Mouse (Mus musculus) lung, postnatal 0 days (tissue): ENCODE measurements around the gene H2al1a.

Experiments used
- CTCF ChIP-seq: IDR thresholded peaks from 2 replicates; pipeline ENCODE4 v1.5.1; 2016; ENCODE audit warnings: antibody characterized with exemption, mild to moderate bottlenecking
- EP300 ChIP-seq: IDR thresholded peaks from 2 replicates; pipeline ENCODE4 v1.6.1; 2016; ENCODE audit warnings: antibody characterized with exemption, mild to moderate bottlenecking, control low read depth

DNA sequence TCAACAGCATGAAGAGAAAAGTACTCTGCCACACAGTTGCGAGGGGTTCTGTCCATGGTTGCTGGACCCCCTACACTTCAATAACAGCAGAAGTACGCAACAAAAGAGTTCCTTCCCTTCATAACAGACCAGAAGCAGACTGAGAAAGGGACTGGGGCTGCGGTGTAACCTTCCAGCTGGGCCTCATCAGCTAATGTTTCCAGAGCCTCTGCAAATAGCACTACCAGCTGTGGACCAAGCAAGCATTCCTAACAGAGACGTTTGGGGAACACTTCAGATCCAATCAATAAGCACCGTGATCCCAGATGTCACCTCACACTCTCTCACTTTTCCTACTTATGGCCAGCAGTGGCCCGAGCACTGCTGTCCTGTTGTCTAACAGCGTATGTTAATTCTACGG is 34.1 kb upstream of the H2al1a start:
- TF ChIP-seq EP300 (no peak), CTCF (no peak)
